17 mouse cellular contexts compared by ENCODE assay signal in the genomic region with DNA sequence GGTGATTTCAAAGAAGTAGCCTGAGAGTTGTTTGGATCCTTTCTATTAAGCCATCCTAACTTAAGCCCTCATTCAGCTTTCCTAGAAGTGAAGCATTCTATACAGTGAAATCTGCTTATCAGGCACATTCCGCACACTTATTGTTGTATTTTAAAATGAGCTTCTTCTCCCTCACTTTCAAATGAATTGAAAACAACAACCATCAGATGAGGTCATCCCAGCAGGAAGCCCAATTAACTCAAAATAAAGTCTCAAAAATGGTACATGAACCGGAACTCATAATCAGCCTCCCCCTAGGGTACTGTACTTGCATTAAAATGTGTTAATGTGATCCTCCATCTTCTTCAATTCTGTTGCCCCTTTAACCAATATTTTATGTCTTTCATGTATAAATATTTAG.
"Had no signal": no experiment of that assay in that cellular context is flagged by ENCODE, and none has a peak within 500 bp of the region (broad histone marks: within the 10 kb centered on the region; RNA-seq: fewer than 3 reads in every experiment).

No protein-coding gene starts in this region.

- H3K27me3 ChIP-seq: midbrain, embryonic 13.5 days; midbrain, embryonic 15.5 days; neural tube, embryonic 13.5 days; neural tube, embryonic 15.5 days had no signal

- DNase-seq: lung, adult 18-20 months; lung, embryonic 14.5 days; lung, postnatal 10 days; lung, postnatal 4 days; right cerebral cortex, adult 18-20 months; right cerebral cortex, postnatal 25 days; right cerebral cortex, postnatal 4 days; spleen, adult 18-20 months; thymus, adult 18-20 months; thymus, postnatal 14 days; thymus, postnatal 36 days had no signal

- H3K4me3 ChIP-seq: midbrain, embryonic 10.5 days; midbrain, embryonic 13.5 days; midbrain, embryonic 15.5 days; myocyte; neural tube, embryonic 13.5 days; neural tube, embryonic 15.5 days had no signal

- H3K4me2 ChIP-seq: lung, embryonic 14.5 days; midbrain, embryonic 13.5 days; midbrain, embryonic 15.5 days; neural tube, embryonic 13.5 days; neural tube, embryonic 15.5 days had no signal

- H3K9me3 ChIP-seq: midbrain, embryonic 10.5 days; midbrain, embryonic 13.5 days; midbrain, embryonic 15.5 days; neural tube, embryonic 13.5 days; neural tube, embryonic 15.5 days had no signal

- H3K4me1 ChIP-seq: midbrain, embryonic 10.5 days; midbrain, embryonic 13.5 days; midbrain, embryonic 15.5 days; neural tube, embryonic 13.5 days; neural tube, embryonic 15.5 days had no signal

- ATAC-seq: midbrain, embryonic 13.5 days; midbrain, embryonic 15.5 days had no signal

- H3K36me3 ChIP-seq: midbrain, embryonic 10.5 days; midbrain, embryonic 13.5 days; midbrain, embryonic 15.5 days; neural tube, embryonic 13.5 days; neural tube, embryonic 15.5 days had no signal

- H3K27ac ChIP-seq: midbrain, embryonic 10.5 days; midbrain, embryonic 13.5 days; midbrain, embryonic 15.5 days; neural tube, embryonic 13.5 days; neural tube, embryonic 15.5 days had no signal

- H3K9ac ChIP-seq: lung, embryonic 14.5 days; midbrain, embryonic 13.5 days; midbrain, embryonic 15.5 days; neural tube, embryonic 13.5 days; neural tube, embryonic 15.5 days had no signal
